Mouse (Mus musculus) MEL (cell line): ENCODE measurements around the gene Acp4. TPM values are rescaled to one million over a fixed set of nuclear protein-coding genes. Genes with fewer than 3 reads are reported as not detected.

Experiments
- DNase-seq: peaks from one replicate; pipeline ENCODE4 v3.0.0; 2011; ENCODE audit warnings: low read depth, low spot score
- H3K27ac ChIP-seq: 2 replicates; pipeline ENCODE4 v1.5.1; 2012; ENCODE audit warnings: low read depth, mild to moderate bottlenecking, control low read depth, low read length, moderate library complexity; ENCODE audit not compliant: control insufficient read depth
- H3K27me3 ChIP-seq, 2 experiments: fragments of 150-350 bp in 1 of 2; sonication (generic) in 1 of 2; 2 replicates each; pipeline ENCODE4 v1.6.1; 2012; ENCODE audit warnings: low read length in 2 of 2, mild to moderate bottlenecking in 2 of 2, improper control_type of control experiment in 1 of 2, moderate library complexity in 1 of 2; ENCODE audit not compliant: insufficient read depth in 2 of 2, control insufficient read depth in 1 of 2
- H3K36me3 ChIP-seq, 2 experiments: 2 replicates each; pipeline ENCODE4 v1.6.1; 2012 to 2014; ENCODE audit warnings: low read length in 2 of 2, improper control_type of control experiment in 1 of 2, inconsistent platforms in 1 of 2, mild to moderate bottlenecking in 1 of 2; ENCODE audit not compliant: insufficient read depth in 2 of 2, control insufficient read depth in 1 of 2
- H3K4me1 ChIP-seq, 2 experiments: fragments of 150-350 bp in 1 of 2; sonication (generic) in 1 of 2; 2 replicates each; pipeline ENCODE4 v1.6.1; 2012; ENCODE audit warnings: low read length in 2 of 2, improper control_type of control experiment in 1 of 2, mild to moderate bottlenecking in 1 of 2; ENCODE audit not compliant: insufficient read depth in 2 of 2, control insufficient read depth in 1 of 2
- H3K4me3 ChIP-seq, 2 experiments: fragments of 150-350 bp in 1 of 2; sonication (generic) in 1 of 2; 2 replicates each; pipeline ENCODE4 v1.5.1; 2012; ENCODE audit warnings: low read depth in 2 of 2, low read length in 2 of 2, mild to moderate bottlenecking in 2 of 2, moderate library complexity in 2 of 2, control low read depth in 1 of 2, improper control_type of control experiment in 1 of 2; ENCODE audit not compliant: control insufficient read depth in 1 of 2, insufficient read depth in 1 of 2
- H3K79me2 ChIP-seq: 2 replicates; pipeline ENCODE4 v1.6.1; 2012; ENCODE audit warnings: mild to moderate bottlenecking, low read length, moderate library complexity; ENCODE audit not compliant: control insufficient read depth, poor library complexity, insufficient read depth
- H3K9ac ChIP-seq: 2 replicates; pipeline ENCODE4 v1.6.1; 2012; ENCODE audit warnings: low read depth, mild to moderate bottlenecking, control low read depth, low read length, moderate library complexity; ENCODE audit not compliant: control insufficient read depth, poor library complexity, severe bottlenecking
- H3K9me3 ChIP-seq: fragments of 150-350 bp; sonication (generic); replicated peaks from 2 replicates; pipeline ENCODE4 v1.6.1; 2012; ENCODE audit warnings: mild to moderate bottlenecking, low read length, improper control_type of control experiment, moderate library complexity; ENCODE audit not compliant: insufficient read depth
- BHLHE40 ChIP-seq: IDR thresholded peaks from 2 replicates; pipeline ENCODE4 v1.6.1; 2012; ENCODE audit warnings: low read depth, mild to moderate bottlenecking, inconsistent platforms, low read length, improper control_type of control experiment, borderline replicate concordance
- CHD1 ChIP-seq: IDR thresholded peaks from 2 replicates; pipeline ENCODE4 v1.6.1; 2012; ENCODE audit warnings: low read depth, mild to moderate bottlenecking, inconsistent platforms, low read length, improper control_type of control experiment
- E2F4 ChIP-seq: IDR thresholded peaks from 2 replicates; pipeline ENCODE4 v1.6.1; 2011; ENCODE audit warnings: low read depth, low read length, improper control_type of control experiment, borderline replicate concordance
- HCFC1 ChIP-seq: IDR thresholded peaks from 2 replicates; pipeline ENCODE4 v1.6.1; 2012; ENCODE audit warnings: low read depth, mild to moderate bottlenecking, inconsistent platforms, low read length, improper control_type of control experiment, moderate library complexity
- JUND ChIP-seq: IDR thresholded peaks from 2 replicates; pipeline ENCODE4 v1.6.1; 2011; ENCODE audit warnings: low read depth, mild to moderate bottlenecking, improper control_type of control experiment, low read length
- KAT2A ChIP-seq: conservative IDR thresholded peaks from 2 replicates; pipeline ENCODE4 v1.6.1; 2012; ENCODE audit warnings: low read depth, low read length, improper control_type of control experiment, inconsistent platforms
- MAX ChIP-seq: IDR thresholded peaks from 2 replicates; pipeline ENCODE4 v1.6.1; 2011; ENCODE audit warnings: low read length, improper control_type of control experiment
- MEF2A ChIP-seq: IDR thresholded peaks from 2 replicates; pipeline ENCODE4 v1.6.1; 2014; ENCODE audit warnings: low read depth, mild to moderate bottlenecking, inconsistent platforms, low read length, improper control_type of control experiment; ENCODE audit not compliant: poor library complexity, insufficient replicate concordance, severe bottlenecking; ENCODE audit errors: extremely low read depth
- MXI1 ChIP-seq: IDR thresholded peaks from 2 replicates; pipeline ENCODE4 v1.6.1; 2011; ENCODE audit warnings: mild to moderate bottlenecking, low read depth, low read length, improper control_type of control experiment
- MYB ChIP-seq: IDR thresholded peaks from 2 replicates; pipeline ENCODE4 v1.6.1; 2011; ENCODE audit warnings: mild to moderate bottlenecking, low read depth, low read length, improper control_type of control experiment
- MYC ChIP-seq: IDR thresholded peaks from 2 replicates; pipeline ENCODE4 v1.6.1; 2011; ENCODE audit warnings: low read depth, mild to moderate bottlenecking, low read length, improper control_type of control experiment, moderate library complexity
- NELFE ChIP-seq: IDR thresholded peaks from 2 replicates; pipeline ENCODE4 v1.6.1; 2011; ENCODE audit warnings: low read depth, low read length, improper control_type of control experiment
- POLR2AphosphoS5 ChIP-seq: IDR thresholded peaks from 2 replicates; pipeline ENCODE4 v1.6.1; 2012; ENCODE audit warnings: low read depth, borderline replicate concordance, mild to moderate bottlenecking, inconsistent platforms, low read length, moderate library complexity, mixed read lengths
- RAD21 ChIP-seq: IDR thresholded peaks from 2 replicates; pipeline ENCODE4 v1.6.1; 2011; ENCODE audit warnings: mild to moderate bottlenecking, low read depth, low read length, improper control_type of control experiment
- RCOR1 ChIP-seq: IDR thresholded peaks from 2 replicates; pipeline ENCODE4 v1.6.1; 2012; ENCODE audit warnings: low read depth, mild to moderate bottlenecking, inconsistent platforms, low read length, improper control_type of control experiment
- TAL1 ChIP-seq: IDR thresholded peaks from 2 replicates; pipeline ENCODE4 v1.6.1; 2012; ENCODE audit warnings: mild to moderate bottlenecking, inconsistent platforms, low read length, moderate library complexity, mixed read lengths
- TCF12 ChIP-seq: IDR thresholded peaks from 2 replicates; pipeline ENCODE4 v1.6.1; 2014; ENCODE audit warnings: low read depth, mild to moderate bottlenecking, inconsistent platforms, low read length, improper control_type of control experiment, moderate library complexity
- ZC3H11A ChIP-seq: IDR thresholded peaks from 2 replicates; pipeline ENCODE4 v1.6.1; 2012; ENCODE audit warnings: low read depth, mild to moderate bottlenecking, inconsistent platforms, low read length, improper control_type of control experiment
- ZMIZ1 ChIP-seq: IDR thresholded peaks from 2 replicates; pipeline ENCODE4 v1.6.1; 2012; ENCODE audit warnings: low read depth, mild to moderate bottlenecking, inconsistent platforms, low read length, improper control_type of control experiment, moderate library complexity
- polyA plus RNA-seq, 2 experiments: library from polyadenylated mRNA; stranded (reverse) in 1 of 2; unstranded in 1 of 2; fragments of >175 nt in 1 of 2; fragments of >200 nt in 1 of 2; gene quantifications; 2 replicates each; pipeline versions ENCODE4 v1.2.1 to v1.2.4; 2012; ENCODE audit warnings: low replicate concordance in 2 of 2, low read depth in 1 of 2; ENCODE audit not compliant: insufficient read length in 2 of 2, insufficient read depth in 1 of 2, missing spikeins in 1 of 2
- total RNA-seq: library from RNA; depleted of rRNA; stranded (reverse); fragments of 300-350 nt; gene quantifications from 2 replicates; pipeline ENCODE4 v1.2.3, GENCODE M21; 2012; rRNA removed

The Acp4 gene
- total RNA-seq (0.10 and 0.12 TPM in 2 replicates), polyA plus RNA-seq (under 1 TPM in 1 of 2 experiments, not detected in 1; 0.14 TPM)

GRCm38 (mm10) chr7:44257278-44257677 lies at the start of gene Acp4:
Acp4 (minus strand) TSS chr7:44257378.
- no peaks in the 10 kb centered on the region for H3K36me3 ChIP-seq
- TF ChIP-seq POLR2AphosphoS5 (no peak), MYC (no peak), MYB (no peak), HCFC1 (no peak), NELFE (no peak), ZC3H11A (no peak), TCF12 (no peak), TAL1 (no peak), MAX (no peak), CHD1 (no peak), E2F4 (no peak), RCOR1 (no peak), ZMIZ1 (no peak), KAT2A (no peak), MEF2A (no peak)
- TF ChIP-seq, all 39 proteins: peak for 0

GRCm38 (mm10) chr7:44306516-44307240 lies 49.5 kb upstream of the Acp4 start, which contains the start of gene Clec11a:
Clec11a (minus strand) TSS chr7:44306902.
- no peak for DNase-seq
- Histone ChIP-seq H3K9me3 (no peaks in the 10 kb centered on the region), H3K79me2 (peaks cover 1% of the 10 kb centered on the region; the same call in 1 of the 2 replicates), H3K27ac (no peak within 1 kb of the TSS), H3K4me3 (peak within 1 kb of the TSS; percentile 36 to 43; a peak in 3 of 4 replicates), H3K27me3 (peaks cover 3 to 6% of the 10 kb centered on the region in 2 experiments; a peak in 3 of 4 replicates), H3K36me3 (peaks cover 0 to 4% of the 10 kb centered on the region in 2 experiments; a peak in 1 of 4 replicates), H3K9ac (peak within 1 kb of the TSS; percentile 8; the same call in 1 of the 2 replicates), H3K4me1 (peaks cover 0 to 10% of the 10 kb centered on the region in 2 experiments; a peak in 2 of 4 replicates)
- no peak for TF ChIP-seq MYB
- TF ChIP-seq JUND: no peak
- no peak for TF ChIP-seq BHLHE40
- no peak for TF ChIP-seq MXI1
- no peak for TF ChIP-seq RAD21

More at GRCm38 (mm10) chr7:44257278-44257677, at the start of gene Acp4:
- DNase-seq: no peak
- H3K9me3 ChIP-seq: no peaks in the 10 kb centered on the region
- H3K27ac ChIP-seq: no peak within 1 kb of the TSS
- no peak within 1 kb of the TSS for H3K4me3 ChIP-seq
- H3K9ac ChIP-seq: no peak within 1 kb of the TSS
- H3K79me2 ChIP-seq: no peaks in the 10 kb centered on the region
- H3K27me3 ChIP-seq: no peaks in the 10 kb centered on the region
- no peaks in the 10 kb centered on the region for H3K4me1 ChIP-seq
